Mouse (Mus musculus) bone marrow macrophage, adult 2 months (primary cell): ENCODE measurements at regions not wholly inside any gene's neighbourhood (a gene's known extent, or its start where the extent isn't known, plus 50 kb on each side); places are given as distances from the start of the nearest gene placed in this dataset.

Source experiments
- CTCF ChIP-seq: IDR thresholded peaks from 2 replicates; pipeline ENCODE4 v1.5.1; 2012; ENCODE audit warnings: low read depth, mild to moderate bottlenecking, low read length, moderate library complexity
- POLR2A ChIP-seq: IDR thresholded peaks from 2 replicates; pipeline ENCODE4 v1.6.1; 2012; ENCODE audit warnings: mild to moderate bottlenecking, low read depth, low read length, borderline replicate concordance

GRCm38 (mm10) chr14:25123541-25124337 lies 335.2 kb upstream of the Zmiz1 start:
- TF ChIP-seq CTCF = no peak
- no peak for TF ChIP-seq POLR2A
